Mouse (Mus musculus) heart, embryonic 13.5 days (tissue): ENCODE data around the gene Slc48a1. TPM values are rescaled to one million over a fixed set of nuclear protein-coding genes. Genes with fewer than 3 reads are reported as not detected.

Experiments
- ATAC-seq: fragments of 200-750 bp; cut with Nextera tagmentation; 2 replicates; pipeline ENCODE4 v1.8.0; 2017; ENCODE audit warnings: moderate TSS enrichment; ENCODE audit not compliant: insufficient number of reproducible peaks, low FRiP score, low TSS enrichment; ENCODE audit errors: extremely low read depth
- H3K27ac ChIP-seq: fragments of 300-500 bp; sonication (generic); replicated peaks from 2 replicates; pipeline ENCODE4 v1.5.1; 2015; ENCODE audit warnings: moderate library complexity, mild to moderate bottlenecking, inconsistent platforms
- H3K27me3 ChIP-seq: fragments of 300-500 bp; sonication (generic); replicated peaks from 2 replicates; pipeline ENCODE4 v1.6.1; 2015; ENCODE audit warnings: mild to moderate bottlenecking, inconsistent platforms
- H3K36me3 ChIP-seq: fragments of 300-500 bp; sonication (generic); 2 replicates; pipeline ENCODE4 v1.6.1; 2015; ENCODE audit warnings: mild to moderate bottlenecking, inconsistent platforms
- H3K4me1 ChIP-seq: fragments of 300-500 bp; sonication (generic); 2 replicates; pipeline ENCODE4 v1.6.1; 2015; ENCODE audit warnings: inconsistent platforms
- H3K4me2 ChIP-seq: fragments of 300-500 bp; sonication (generic); 2 replicates; pipeline ENCODE4 v1.6.1; 2015; ENCODE audit warnings: inconsistent platforms, mild to moderate bottlenecking, moderate library complexity
- H3K4me3 ChIP-seq: fragments of 300-500 bp; sonication (generic); 2 replicates; pipeline ENCODE4 v1.5.1; 2015; ENCODE audit warnings: moderate library complexity, mild to moderate bottlenecking, inconsistent platforms
- H3K9ac ChIP-seq: fragments of 300-500 bp; sonication (generic); 2 replicates; pipeline ENCODE4 v1.6.1; 2015; ENCODE audit warnings: inconsistent platforms, mild to moderate bottlenecking, moderate library complexity
- H3K9me3 ChIP-seq: fragments of 300-500 bp; sonication (generic); 2 replicates; pipeline ENCODE4 v1.6.1; 2016; ENCODE audit warnings: inconsistent platforms
- WGBS: fragments of 180-500 bp; shearing (Covaris S2); methylation state at CpG from one replicate; pipeline ENCODE4 v1.1.7; 2015; ENCODE audit warnings: mixed read lengths; 5-methylcytosine and 5-hydroxymethylcytosine counted together
- polyA plus RNA-seq: library from polyadenylated mRNA; unstranded; fragments of >200 nt; fragmentation: Nextera tagmentation; extraction: Ambion mirVana; gene quantifications from 2 replicates; pipeline ENCODE4 v1.2.1, GENCODE M21; 2015

Gene Slc48a1
- polyA plus RNA-seq, 1 experiment from 2014 or later, result 70.2 TPM

GRCm38 (mm10) chr15:97832764-97833479 is 54.6 kb downstream of the Slc48a1 start:
- 0 out of 2 replicates have a peak overlapping the region, but pooled peaks have one; percentile 88 for H3K4me3 ChIP-seq
- H3K36me3 ChIP-seq, result no peaks in the 10 kb centered on the region
- peaks cover 66% of the 10 kb centered on the region for H3K4me1 ChIP-seq
- peak overlapping the region; percentile 98 for H3K27ac ChIP-seq
- peaks cover 3% of the 10 kb centered on the region; the same call in 1 of the 2 replicates for H3K27me3 ChIP-seq
- no peaks in the 10 kb centered on the region for H3K9me3 ChIP-seq
- ATAC-seq, result no peak
- H3K4me2 ChIP-seq, result no peak overlapping the region; the same call in 1 of the 2 replicates
- WGBS, result 56% methylated on average over 9 of the region's 9 CpGs
- H3K9ac ChIP-seq, result no peak overlapping the region

GRCm38 (mm10) chr15:97836153-97836893 is 58.0 kb downstream of the Slc48a1 start:
- Histone ChIP-seq H3K9me3 (no peaks in the 10 kb centered on the region), H3K4me2 (0 out of 2 replicates have a peak overlapping the region, but pooled peaks have one; percentile 12), H3K27me3 (peaks cover 3% of the 10 kb centered on the region; the same call in 1 of the 2 replicates), H3K4me1 (peaks cover 66% of the 10 kb centered on the region), H3K4me3 (no peak overlapping the region), H3K27ac (0 out of 2 replicates have a peak overlapping the region, but pooled peaks have one; percentile 65), H3K9ac (no peak overlapping the region), H3K36me3 (no peaks in the 10 kb centered on the region)
- ATAC-seq, result no peak
- 47% methylated on average over 17 of the region's 17 CpGs for WGBS

GRCm38 (mm10) chr15:97836894-97837247 is 58.6 kb downstream of the Slc48a1 start:
- Histone ChIP-seq H3K4me3 (no peak overlapping the region), H3K4me2 (no peak overlapping the region), H3K9me3 (no peaks in the 10 kb centered on the region), H3K9ac (0 out of 2 replicates have a peak overlapping the region, but pooled peaks have one; percentile 59), H3K4me1 (peaks cover 63% of the 10 kb centered on the region), H3K36me3 (no peaks in the 10 kb centered on the region), H3K27ac (peak overlapping the region; percentile 65; the same call in 1 of the 2 replicates), H3K27me3 (peaks cover 3% of the 10 kb centered on the region; the same call in 1 of the 2 replicates)
- WGBS, result 55% methylated on average over 8 of the region's 8 CpGs
- ATAC-seq, result no peak

GRCm38 (mm10) chr15:97837491-97838061 is 59.3 kb downstream of the Slc48a1 start:
- Histone ChIP-seq H3K27me3 (peaks cover 3% of the 10 kb centered on the region; the same call in 1 of the 2 replicates), H3K9me3 (no peaks in the 10 kb centered on the region), H3K36me3 (no peaks in the 10 kb centered on the region), H3K9ac (peak overlapping the region; percentile 59), H3K4me3 (no peak overlapping the region), H3K4me1 (peaks cover 56% of the 10 kb centered on the region), H3K4me2 (no peak overlapping the region), H3K27ac (peak overlapping the region; percentile 65)
- 8% methylated on average over 8 of the region's 8 CpGs for WGBS
- no peak for ATAC-seq

- Histone ChIP-seq H3K27ac (peak overlapping the region; percentile 65), H3K9ac (no peak overlapping the region), H3K27me3 (0 out of 2 replicates have a peak, but pooled peaks cover 3% of the 10 kb centered on the region), H3K4me1 (peaks cover 49% of the 10 kb centered on the region), H3K36me3 (no peaks in the 10 kb centered on the region), H3K9me3 (no peaks in the 10 kb centered on the region), H3K4me3 (no peak overlapping the region), H3K4me2 (no peak overlapping the region)
- ATAC-seq, result no peak
- WGBS, result 79% methylated on average over 4 of the region's 4 CpGs
Measured at GRCm38 (mm10) chr15:97838395-97838794, 60.1 kb downstream of the Slc48a1 start.

- no peak for ATAC-seq
- 77% methylated on average over 2 of the region's 2 CpGs for whole genome bisulfite sequencing
- no peak overlapping the region for H3K9ac ChIP-seq
- H3K4me1 ChIP-seq, result peaks cover 49% of the 10 kb centered on the region
- H3K9me3 ChIP-seq, result no peaks in the 10 kb centered on the region
- no peaks in the 10 kb centered on the region for H3K27me3 ChIP-seq
- no peak overlapping the region for H3K27ac ChIP-seq
- H3K36me3 ChIP-seq, result no peaks in the 10 kb centered on the region
- no peak overlapping the region for H3K4me3 ChIP-seq
- H3K4me2 ChIP-seq, result no peak overlapping the region
Measured at GRCm38 (mm10) chr15:97839012-97839411, 60.7 kb downstream of the Slc48a1 start.

- peak overlapping the region; percentile 72 for H3K27ac ChIP-seq
- no peak overlapping the region for H3K4me3 ChIP-seq
- H3K4me1 ChIP-seq, result peaks cover 50% of the 10 kb centered on the region
- 66% methylated on average over 4 of the region's 4 CpGs for WGBS
- H3K9ac ChIP-seq, result no peak overlapping the region
- ATAC-seq, result no peak
- H3K4me2 ChIP-seq, result no peak overlapping the region
- no peaks in the 10 kb centered on the region for H3K9me3 ChIP-seq
- H3K36me3 ChIP-seq, result no peaks in the 10 kb centered on the region
- 0 out of 2 replicates have a peak, but pooled peaks cover 1% of the 10 kb centered on the region for H3K27me3 ChIP-seq
Measured at GRCm38 (mm10) chr15:97839473-97839872, 61.2 kb downstream of the Slc48a1 start.

GRCm38 (mm10) chr15:97839991-97840455 is 61.7 kb downstream of the Slc48a1 start:
- ATAC-seq, result peak; percentile 72

GRCm38 (mm10) chr15:97840781-97841180 is 62.5 kb downstream of the Slc48a1 start:
- Histone ChIP-seq H3K4me1 (peaks cover 54% of the 10 kb centered on the region), H3K9ac (no peak overlapping the region), H3K4me3 (no peak overlapping the region), H3K27me3 (0 out of 2 replicates have a peak, but pooled peaks cover 5% of the 10 kb centered on the region), H3K27ac (peak overlapping the region; percentile 72), H3K4me2 (no peak overlapping the region), H3K9me3 (no peaks in the 10 kb centered on the region), H3K36me3 (no peaks in the 10 kb centered on the region)
- 83% methylated on average over 1 of the region's 1 CpGs for WGBS
- ATAC-seq, result no peak

More at GRCm38 (mm10) chr15:97839991-97840455, 61.7 kb downstream of the Slc48a1 start:
- H3K4me2 ChIP-seq, result no peak overlapping the region
- H3K9ac ChIP-seq, result 0 out of 2 replicates have a peak overlapping the region, but pooled peaks have one; percentile 40
- no peak overlapping the region for H3K4me3 ChIP-seq
- no peaks in the 10 kb centered on the region for H3K9me3 ChIP-seq
- 19% methylated on average over 3 of the region's 3 CpGs for WGBS
- peaks cover 54% of the 10 kb centered on the region for H3K4me1 ChIP-seq
- 0 out of 2 replicates have a peak, but pooled peaks cover 5% of the 10 kb centered on the region for H3K27me3 ChIP-seq
- H3K27ac ChIP-seq, result peak overlapping the region; percentile 72
- H3K36me3 ChIP-seq, result no peaks in the 10 kb centered on the region

- 0 out of 2 replicates have a peak, but pooled peaks cover 5% of the 10 kb centered on the region for H3K27me3 ChIP-seq
- H3K9ac ChIP-seq, result no peak overlapping the region
- no peak overlapping the region for H3K4me3 ChIP-seq
- ATAC-seq, result no peak
- H3K36me3 ChIP-seq, result no peaks in the 10 kb centered on the region
- no peak overlapping the region for H3K4me2 ChIP-seq
- no peak overlapping the region for H3K27ac ChIP-seq
- H3K4me1 ChIP-seq, result peaks cover 50% of the 10 kb centered on the region
- H3K9me3 ChIP-seq, result no peaks in the 10 kb centered on the region
- 88% methylated on average over 6 of the region's 6 CpGs for WGBS
Measured at GRCm38 (mm10) chr15:97841383-97841782, 63.1 kb downstream of the Slc48a1 start.

- H3K4me1 ChIP-seq, result peaks cover 43% of the 10 kb centered on the region
- H3K9ac ChIP-seq, result no peak overlapping the region
- ATAC-seq, result no peak
- 0 out of 2 replicates have a peak, but pooled peaks cover 5% of the 10 kb centered on the region for H3K27me3 ChIP-seq
- H3K36me3 ChIP-seq, result no peaks in the 10 kb centered on the region
- no peaks in the 10 kb centered on the region for H3K9me3 ChIP-seq
- 85% methylated on average over 6 of the region's 6 CpGs for WGBS
- H3K4me2 ChIP-seq, result no peak overlapping the region
- H3K4me3 ChIP-seq, result no peak overlapping the region
- H3K27ac ChIP-seq, result no peak overlapping the region
Measured at GRCm38 (mm10) chr15:97842058-97842457, 63.7 kb downstream of the Slc48a1 start.
